Mouse (Mus musculus): ENCODE measurements around the gene Tex14. TPM values are rescaled to one million over a fixed set of nuclear protein-coding genes. Genes with fewer than 3 reads are reported as not detected.

Tex14 gene
- polyA plus RNA-seq, 1 experiment from 2014 or later, result not detected

DNA sequence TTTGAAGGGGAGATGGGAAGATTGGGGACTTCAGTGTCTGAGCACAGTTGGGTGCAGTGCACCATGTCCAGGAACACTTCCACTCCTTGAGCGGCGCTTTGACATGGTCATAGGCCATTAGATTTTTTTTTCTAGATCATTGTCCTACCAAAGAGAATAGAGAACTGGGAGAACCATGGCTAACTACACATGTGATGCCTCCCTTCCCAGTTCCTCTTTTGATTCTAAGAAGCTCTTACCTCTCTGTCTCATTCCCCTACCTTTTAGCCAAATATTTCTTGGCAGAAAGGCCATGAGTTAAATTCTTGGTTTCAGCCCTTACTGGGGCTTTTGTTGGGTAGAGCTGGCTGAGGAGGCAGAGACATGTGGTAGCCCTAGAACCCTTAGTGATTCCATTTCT, 198.7 kb downstream of the Tex14 start:
- no peak for DNase-seq (ENCODE audit: low spot score)
- 99% methylated on average over 2 of the region's 2 CpGs for WGBS
- H3K4me3 ChIP-seq, result no peak overlapping the region
- H3K27me3 ChIP-seq (ENCODE audit: insufficient read depth, poor library complexity, severe bottlenecking), result no peaks in the 10 kb centered on the region
- H3K9me3 ChIP-seq, result no peaks in the 10 kb centered on the region
- no peak overlapping the region for H3K27ac ChIP-seq
- H3K36me3 ChIP-seq, result peaks cover 100% of the 10 kb centered on the region
- no peaks in the 10 kb centered on the region for H3K4me1 ChIP-seq (replicated peaks)

Other genes with a start within 250 kb of the Tex14 start
- 5.4 and 9.2 TPM in 2 replicates for gene Ppm1e, start 46.0 kb upstream of the Tex14 start, polyA plus RNA-seq (2016; fragmentation: Nextera tagmentation; extraction: Ambion mirVana)
- 12.3 and 13.6 TPM in 2 replicates for gene Rad51c, start 111 bp upstream of the Tex14 start, polyA plus RNA-seq (2016; fragmentation: Nextera tagmentation; extraction: Ambion mirVana)
- gene Gm11492, start 161.6 kb downstream of the Tex14 start, polyA plus RNA-seq (2016; fragmentation: Nextera tagmentation; extraction: Ambion mirVana), result not detected in 2 replicates
- 7.4 and 11.2 TPM in 2 replicates for gene Sept4, start 163.8 kb downstream of the Tex14 start, polyA plus RNA-seq (2016; fragmentation: Nextera tagmentation; extraction: Ambion mirVana)
- gene Mtmr4, start 187.1 kb downstream of the Tex14 start, polyA plus RNA-seq (2016; fragmentation: Nextera tagmentation; extraction: Ambion mirVana), result 68.8 and 70.5 TPM in 2 replicates
- 0.39 and 0.46 TPM in 2 replicates for gene Hsf5, start 212.1 kb downstream of the Tex14 start, polyA plus RNA-seq (2016; fragmentation: Nextera tagmentation; extraction: Ambion mirVana)

All from hindbrain, embryonic 10.5 days (tissue).